32 mouse cellular contexts compared by ENCODE assay signal in the genomic region with DNA sequence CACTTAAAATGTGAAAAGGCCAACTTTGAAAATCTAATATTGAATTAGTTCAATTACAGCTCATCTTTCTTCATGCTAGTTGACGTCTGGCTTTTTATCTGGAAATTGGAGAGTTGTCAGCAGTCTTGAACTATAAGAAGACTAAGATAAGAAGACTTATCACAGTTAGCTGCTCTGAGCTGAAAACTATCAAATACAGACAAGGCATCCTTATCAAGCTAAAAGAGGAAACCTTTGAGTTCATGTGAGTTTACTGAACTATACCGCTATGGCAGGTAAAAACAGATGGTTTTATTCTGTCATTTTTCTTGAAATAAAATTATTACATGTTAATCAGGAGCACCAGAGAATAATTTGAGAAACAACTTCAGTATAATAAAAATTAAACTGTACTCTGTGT.
"Had no signal": no experiment of that assay in that cellular context is flagged by ENCODE, and none has a peak within 500 bp of the region (broad histone marks: within the 10 kb centered on the region; RNA-seq: fewer than 3 reads in every experiment).

No protein-coding gene starts in this region.

- H3K4me3 ChIP-seq: left cerebral cortex, adult 2 months; limb, embryonic 10.5 days; limb, embryonic 12.5 days; limb, embryonic 13.5 days; limb, embryonic 15.5 days; liver, embryonic 12.5 days; liver, embryonic 13.5 days; liver, embryonic 15.5 days; lung, embryonic 15.5 days; megakaryocyte, embryonic 14.5 days; midbrain, embryonic 10.5 days; midbrain, embryonic 12.5 days; midbrain, embryonic 13.5 days; midbrain, embryonic 15.5 days; myocyte; neural tube, embryonic 12.5 days had no signal

- H3K4me2 ChIP-seq: limb, embryonic 12.5 days; limb, embryonic 13.5 days; limb, embryonic 15.5 days; liver, embryonic 11.5 days; liver, embryonic 12.5 days; liver, embryonic 13.5 days; liver, embryonic 15.5 days; lung, embryonic 14.5 days; lung, embryonic 15.5 days; midbrain, embryonic 12.5 days; midbrain, embryonic 13.5 days; midbrain, embryonic 15.5 days; neural tube, embryonic 12.5 days had no signal

- ATAC-seq: liver, embryonic 12.5 days; liver, postnatal 0 days; lung, postnatal 0 days; midbrain, embryonic 13.5 days; midbrain, embryonic 15.5 days; midbrain, embryonic 16.5 days had no signal

- DNase-seq: left cerebral cortex, postnatal 4 days; liver; liver, embryonic 13.5 days; liver, postnatal 0 days; lung, adult 18-20 months; lung, adult 2 months; lung, embryonic 14.5 days; lung, postnatal 10 days; lung, postnatal 14 days; lung, postnatal 36 days; lung, postnatal 4 days; midbrain, embryonic 14.5 days had no signal

- H3K9ac ChIP-seq: limb, embryonic 12.5 days; limb, embryonic 13.5 days; limb, embryonic 15.5 days; liver, embryonic 12.5 days; liver, embryonic 13.5 days; liver, embryonic 14.5 days; liver, embryonic 15.5 days; liver, postnatal 0 days; lung, embryonic 14.5 days; lung, embryonic 15.5 days; midbrain, embryonic 12.5 days; midbrain, embryonic 13.5 days; midbrain, embryonic 15.5 days; neural tube, embryonic 12.5 days had no signal

- H3K27ac ChIP-seq: left cerebral cortex, adult 2 months; limb, embryonic 10.5 days; limb, embryonic 12.5 days; limb, embryonic 13.5 days; limb, embryonic 15.5 days; liver, embryonic 12.5 days; liver, embryonic 13.5 days; liver, embryonic 14.5 days; liver, embryonic 15.5 days; lung, embryonic 15.5 days; macrophage; midbrain, embryonic 10.5 days; midbrain, embryonic 12.5 days; midbrain, embryonic 13.5 days; midbrain, embryonic 15.5 days; neural tube, embryonic 12.5 days had no signal

- H3K4me1 ChIP-seq: limb, embryonic 10.5 days; limb, embryonic 12.5 days; limb, embryonic 13.5 days; limb, embryonic 15.5 days; liver, embryonic 12.5 days; liver, embryonic 13.5 days; liver, embryonic 15.5 days; lung, embryonic 15.5 days; megakaryocyte, embryonic 14.5 days; midbrain, embryonic 10.5 days; midbrain, embryonic 12.5 days; midbrain, embryonic 13.5 days; midbrain, embryonic 15.5 days; neural tube, embryonic 12.5 days had no signal

- H3K9me3 ChIP-seq: limb, embryonic 10.5 days; limb, embryonic 12.5 days; limb, embryonic 13.5 days; limb, embryonic 15.5 days; liver, embryonic 12.5 days; liver, embryonic 13.5 days; liver, embryonic 15.5 days; lung, embryonic 15.5 days; megakaryocyte, embryonic 14.5 days; midbrain, embryonic 10.5 days; midbrain, embryonic 12.5 days; midbrain, embryonic 13.5 days; midbrain, embryonic 15.5 days; neural tube, embryonic 12.5 days had no signal

- H3K36me3 ChIP-seq: limb, embryonic 10.5 days; limb, embryonic 12.5 days; limb, embryonic 13.5 days; limb, embryonic 15.5 days; liver, embryonic 12.5 days; liver, embryonic 13.5 days; liver, embryonic 15.5 days; lung, embryonic 15.5 days; midbrain, embryonic 10.5 days; midbrain, embryonic 12.5 days; midbrain, embryonic 13.5 days; midbrain, embryonic 15.5 days; neural tube, embryonic 12.5 days had no signal

- H3K27me3 ChIP-seq: limb, embryonic 12.5 days; limb, embryonic 13.5 days; limb, embryonic 15.5 days; liver, embryonic 12.5 days; liver, embryonic 13.5 days; liver, embryonic 15.5 days; lung, embryonic 15.5 days; megakaryocyte, embryonic 14.5 days; midbrain, embryonic 12.5 days; midbrain, embryonic 13.5 days; midbrain, embryonic 15.5 days; neural tube, embryonic 12.5 days had no signal
